Mouse (Mus musculus) kidney, adult 2 months (tissue): ENCODE results near the gene Sdhaf1. TPM values are rescaled to one million over a fixed set of nuclear protein-coding genes. Genes with fewer than 3 reads are reported as not detected.

Experiments
- DNase-seq: peaks from one replicate; pipeline ENCODE4 v3.0.0; 2021
- H3K27ac ChIP-seq: fragments of 200-500 bp; 2 replicates; pipeline ENCODE4 v1.5.1; 2012; ENCODE audit warnings: low read depth, low read length, control low read depth, inconsistent platforms; ENCODE audit not compliant: insufficient read depth
- H3K27me3 ChIP-seq: fragments of 200-500 bp; replicated peaks from 2 replicates; pipeline ENCODE4 v1.6.1; 2012; ENCODE audit warnings: mild to moderate bottlenecking, moderate library complexity, low read length, inconsistent platforms; ENCODE audit not compliant: control insufficient read depth, insufficient read depth
- H3K36me3 ChIP-seq: fragments of 200-500 bp; 2 replicates; pipeline ENCODE4 v1.6.1; 2012; ENCODE audit warnings: mild to moderate bottlenecking, moderate library complexity, low read length, inconsistent platforms; ENCODE audit not compliant: control insufficient read depth, insufficient read depth
- H3K4me1 ChIP-seq: fragments of 200-500 bp; 2 replicates; pipeline ENCODE4 v1.6.1; 2011; ENCODE audit warnings: low read length; ENCODE audit not compliant: control insufficient read depth, insufficient read depth
- H3K4me3 ChIP-seq: fragments of 200-500 bp; 2 replicates; pipeline ENCODE4 v1.5.1; 2011; ENCODE audit warnings: mild to moderate bottlenecking, low read depth, low read length, control low read depth; ENCODE audit not compliant: insufficient read depth
- CTCF ChIP-seq: fragments of 200-500 bp; conservative IDR thresholded peaks from 2 replicates; pipeline ENCODE4 v1.5.1; 2011; ENCODE audit warnings: low read depth, mild to moderate bottlenecking, control low read depth, low read length, moderate library complexity, mixed read lengths; ENCODE audit not compliant: insufficient read depth, insufficient read length
- POLR2A ChIP-seq: fragments of 200-500 bp; IDR thresholded peaks from one replicate; pipeline ENCODE4 v1.6.1; 2011; ENCODE audit warnings: low read depth, low read length, control low read depth
- WGBS: fragments of 180-500 bp; shearing (Covaris S2); methylation state at CpG from one replicate; pipeline ENCODE4 v1.1.7; 2018; 5-methylcytosine and 5-hydroxymethylcytosine counted together
- polyA plus RNA-seq: library from polyadenylated mRNA; depleted of rRNA; stranded (reverse); fragments of >200 nt; gene quantifications from 2 replicates; pipeline ENCODE4 v1.2.3, GENCODE M21; 2012

The Sdhaf1 gene
- polyA plus RNA-seq, 1 experiment = 26.4 TPM

GRCm38 (mm10) chr7:30358378-30359186 is 34.9 kb upstream of the Sdhaf1 start:
- 47% methylated on average over 7 of the region's 7 CpGs for WGBS
- no peak for TF ChIP-seq CTCF
- no peak for TF ChIP-seq POLR2A
- Histone ChIP-seq H3K4me3 (no peak overlapping the region), H3K27me3 (no peaks in the 10 kb centered on the region), H3K27ac (peak overlapping the region; percentile 41; the same call in 1 of the 2 replicates), H3K36me3 (no peaks in the 10 kb centered on the region), H3K4me1 (peaks cover 5% of the 10 kb centered on the region; the same call in 1 of the 2 replicates)
- DNase-seq = peak; percentile 67

DNA sequence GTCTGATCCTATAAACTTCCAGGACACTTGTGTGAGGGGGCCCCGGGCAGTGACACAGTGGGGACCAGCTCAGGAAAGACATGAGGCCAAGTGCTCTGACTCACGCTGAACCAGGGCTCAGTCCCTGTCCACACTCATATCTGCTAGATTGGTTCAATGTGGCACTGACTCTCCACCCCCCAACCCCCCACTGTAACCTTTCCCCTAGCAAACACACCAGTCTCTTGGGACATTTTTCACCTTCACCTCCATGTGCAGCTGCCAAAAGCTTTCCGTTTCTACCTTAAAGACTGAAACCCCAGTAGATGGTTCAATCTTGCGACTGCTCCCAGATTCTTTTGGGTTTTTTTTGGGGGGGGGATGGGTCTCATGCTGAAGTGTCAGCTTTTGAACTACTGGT is 30.4 kb upstream of the Sdhaf1 start:
- Histone ChIP-seq H3K4me1 (no peaks in the 10 kb centered on the region; the same call in 1 of the 2 replicates), H3K36me3 (no peaks in the 10 kb centered on the region), H3K27ac (no peak overlapping the region), H3K27me3 (no peaks in the 10 kb centered on the region), H3K4me3 (no peak overlapping the region)
- DNase-seq = no peak
- 69% methylated on average over 4 of the region's 4 CpGs for WGBS
- TF ChIP-seq POLR2A (no peak), CTCF (no peak)

- TF ChIP-seq CTCF (peak; percentile 86), POLR2A (no peak)
- Histone ChIP-seq H3K4me3 (no peak overlapping the region), H3K36me3 (no peaks in the 10 kb centered on the region), H3K27ac (no peak overlapping the region), H3K4me1 (no peaks in the 10 kb centered on the region), H3K27me3 (no peaks in the 10 kb centered on the region)
- DNase-seq = peak; percentile 80
- 4% methylated on average over 6 of the region's 6 CpGs for WGBS
These were observed 29.7 kb upstream of the Sdhaf1 start for GRCm38 (mm10) chr7:30353279-30353822.

GRCm38 (mm10) chr7:30347828-30348227 is 24.1 kb upstream of the Sdhaf1 start:
- no peak for TF ChIP-seq POLR2A
- peak; percentile 73 for TF ChIP-seq CTCF
- Histone ChIP-seq H3K4me3 (no peak overlapping the region), H3K27ac (no peak overlapping the region), H3K27me3 (no peaks in the 10 kb centered on the region), H3K4me1 (no peaks in the 10 kb centered on the region), H3K36me3 (no peaks in the 10 kb centered on the region)
- DNase-seq = peak; percentile 67
- WGBS = 2% methylated on average over 30 of the region's 30 CpGs

GRCm38 (mm10) chr7:30346635-30347379 is 23.1 kb upstream of the Sdhaf1 start:
- Histone ChIP-seq H3K36me3 (no peaks in the 10 kb centered on the region), H3K27ac (no peak overlapping the region), H3K27me3 (no peaks in the 10 kb centered on the region), H3K4me3 (no peak overlapping the region), H3K4me1 (no peaks in the 10 kb centered on the region)
- WGBS = 27% methylated on average over 21 of the region's 21 CpGs
- DNase-seq = peak; percentile 66
- TF ChIP-seq CTCF = no peak
- no peak for TF ChIP-seq POLR2A

- TF ChIP-seq POLR2A = no peak
- no peak for TF ChIP-seq CTCF
- H3K36me3 ChIP-seq = no peaks in the 10 kb centered on the region
- 75% methylated on average over 5 of the region's 5 CpGs for WGBS
- no peaks in the 10 kb centered on the region for H3K27me3 ChIP-seq
- no peak overlapping the region for H3K27ac ChIP-seq
- H3K4me3 ChIP-seq = no peak overlapping the region
- DNase-seq = no peak
- H3K4me1 ChIP-seq = no peaks in the 10 kb centered on the region
These were observed 15.9 kb upstream of the Sdhaf1 start for GRCm38 (mm10) chr7:30339432-30340109.
